Mouse (Mus musculus) lung, embryonic 15.5 days (tissue): ENCODE data around the gene Cotl1. TPM values are rescaled to one million over a fixed set of nuclear protein-coding genes. Genes with fewer than 3 reads are reported as not detected.
"Not testable (repeated sequence)": the region's sequence is repeated elsewhere in the genome, so short reads cannot be mapped to it uniquely, and the experiment has no call there.

Source experiments
- ATAC-seq: fragments of 200-750 bp; cut with Nextera tagmentation; 2 replicates; pipeline ENCODE4 v1.8.0; 2017; ENCODE audit warnings: moderate number of reproducible peaks, borderline replicate concordance; ENCODE audit not compliant: low FRiP score, low TSS enrichment; ENCODE audit errors: extremely low read depth
- H3K27ac ChIP-seq: fragments of 300-500 bp; sonication (generic); 2 replicates; pipeline ENCODE4 v1.5.1; 2015; ENCODE audit warnings: moderate library complexity, mild to moderate bottlenecking, inconsistent platforms
- H3K27me3 ChIP-seq: fragments of 300-500 bp; sonication (generic); 2 replicates; pipeline ENCODE4 v1.6.1; 2015; ENCODE audit warnings: inconsistent platforms
- H3K36me3 ChIP-seq: fragments of 300-500 bp; sonication (generic); 2 replicates; pipeline ENCODE4 v1.6.1; 2015; ENCODE audit warnings: inconsistent platforms
- H3K4me1 ChIP-seq: fragments of 300-500 bp; sonication (generic); 2 replicates; pipeline ENCODE4 v1.6.1; 2015; ENCODE audit warnings: inconsistent platforms
- H3K4me2 ChIP-seq: fragments of 300-500 bp; sonication (generic); 2 replicates; pipeline ENCODE4 v1.6.1; 2015; ENCODE audit warnings: inconsistent platforms, mild to moderate bottlenecking, moderate library complexity
- H3K4me3 ChIP-seq: fragments of 300-500 bp; sonication (generic); 2 replicates; pipeline ENCODE4 v1.5.1; 2015; ENCODE audit warnings: mild to moderate bottlenecking, inconsistent platforms
- H3K9ac ChIP-seq: fragments of 300-500 bp; sonication (generic); 2 replicates; pipeline ENCODE4 v1.6.1; 2015; ENCODE audit warnings: inconsistent platforms
- H3K9me3 ChIP-seq: fragments of 300-500 bp; sonication (generic); 2 replicates; pipeline ENCODE4 v1.6.1; 2016; ENCODE audit warnings: inconsistent platforms
- WGBS: fragments of 180-500 bp; shearing (Covaris S2); methylation state at CpG from one replicate; pipeline ENCODE4 v1.1.7; 2015; 5-methylcytosine and 5-hydroxymethylcytosine counted together
- polyA plus RNA-seq: library from polyadenylated mRNA; unstranded; fragments of >200 nt; fragmentation: Nextera tagmentation; extraction: Ambion mirVana; gene quantifications from 2 replicates; pipeline ENCODE4 v1.2.1, GENCODE M21; 2015

The Cotl1 gene
- polyA plus RNA-seq, 1 experiment from 2014 or later: 65.8 TPM

- no peak for ATAC-seq
- H3K4me3 ChIP-seq: no peak overlapping the region
- no peaks in the 10 kb centered on the region for H3K36me3 ChIP-seq
- no peak overlapping the region for H3K4me2 ChIP-seq
- peaks cover 8% of the 10 kb centered on the region for H3K4me1 ChIP-seq
- H3K9ac ChIP-seq: no peak overlapping the region
- no peaks in the 10 kb centered on the region for H3K9me3 ChIP-seq
- 68% methylated on average over 6 of the region's 6 CpGs for WGBS
- H3K27me3 ChIP-seq: no peaks in the 10 kb centered on the region; the same call in 1 of the 2 replicates
- no peak overlapping the region for H3K27ac ChIP-seq
Observed at GRCm38 (mm10) chr8:119857767-119858166, 17.4 kb upstream of the Cotl1 start.

GRCm38 (mm10) chr8:119855656-119856055, 15.3 kb upstream of the Cotl1 start:
- no peaks in the 10 kb centered on the region; the same call in 1 of the 2 replicates for H3K27me3 ChIP-seq
- H3K36me3 ChIP-seq: no peaks in the 10 kb centered on the region
- no peak for ATAC-seq
- H3K4me2 ChIP-seq: no peak overlapping the region
- H3K9me3 ChIP-seq: no peaks in the 10 kb centered on the region
- 64% methylated on average over 5 of the region's 5 CpGs for WGBS
- no peak overlapping the region for H3K27ac ChIP-seq
- no peak overlapping the region for H3K4me3 ChIP-seq
- H3K4me1 ChIP-seq: no peaks in the 10 kb centered on the region
- no peak overlapping the region for H3K9ac ChIP-seq

DNA sequence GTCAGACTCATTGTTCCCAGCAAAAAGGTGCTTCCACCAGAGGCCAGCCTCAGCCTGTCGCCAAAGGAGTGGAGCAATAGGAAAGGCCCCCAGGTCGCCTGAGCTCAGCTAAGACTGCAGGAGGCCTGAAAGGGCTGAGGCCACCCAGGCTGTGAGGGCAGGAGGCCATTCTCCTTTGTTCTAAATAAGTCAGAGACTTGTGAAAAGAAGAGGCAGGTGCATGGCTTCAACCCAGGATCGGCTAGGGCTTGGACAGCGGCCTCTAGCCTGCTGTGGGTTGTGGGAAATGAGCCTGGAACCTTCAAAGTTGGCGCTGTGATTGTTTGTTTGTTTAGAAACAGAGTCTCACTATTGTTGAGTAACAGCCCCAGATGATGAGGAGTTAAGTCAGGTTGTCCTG, 13.7 kb upstream of the Cotl1 start:
- H3K4me2 ChIP-seq: no peak overlapping the region

GRCm38 (mm10) chr8:119853521-119853920, 13.2 kb upstream of the Cotl1 start:
- no peak for ATAC-seq
- no peak overlapping the region for H3K4me2 ChIP-seq
- no peaks in the 10 kb centered on the region for H3K9me3 ChIP-seq
- no peak overlapping the region for H3K4me3 ChIP-seq
- no peaks in the 10 kb centered on the region for H3K36me3 ChIP-seq
- no peak overlapping the region for H3K9ac ChIP-seq
- H3K27me3 ChIP-seq: no peaks in the 10 kb centered on the region
- no peaks in the 10 kb centered on the region for H3K4me1 ChIP-seq
- 68% methylated on average over 8 of the region's 8 CpGs for WGBS
- H3K27ac ChIP-seq: no peak overlapping the region

More for the DNA sequence above, 13.7 kb upstream of the Cotl1 start:
- H3K27ac ChIP-seq: no peak overlapping the region
- no peak for ATAC-seq
- no peak overlapping the region for H3K4me3 ChIP-seq
- H3K27me3 ChIP-seq: no peaks in the 10 kb centered on the region
- 47% methylated on average over 5 of the region's 5 CpGs for WGBS
- H3K4me1 ChIP-seq: no peaks in the 10 kb centered on the region
- no peak overlapping the region for H3K9ac ChIP-seq
- H3K36me3 ChIP-seq: no peaks in the 10 kb centered on the region
- H3K9me3 ChIP-seq: no peaks in the 10 kb centered on the region

GRCm38 (mm10) chr8:119847232-119847922, 7.0 kb upstream of the Cotl1 start:
- Histone ChIP-seq H3K4me1 (peaks cover 7% of the 10 kb centered on the region), H3K4me2 (0 out of 2 replicates have a peak overlapping the region, but pooled peaks have one; percentile 12), H3K9me3 (no peaks in the 10 kb centered on the region), H3K27ac (peak overlapping the region; percentile 50; the same call in 1 of the 2 replicates), H3K36me3 (no peaks in the 10 kb centered on the region), H3K4me3 (no peak overlapping the region), H3K9ac (no peak overlapping the region), H3K27me3 (no peaks in the 10 kb centered on the region; the same call in 1 of the 2 replicates)
- WGBS: 60% methylated on average over 16 of the region's 16 CpGs
- ATAC-seq: peak; percentile 37; the same call in 1 of the 2 replicates

GRCm38 (mm10) chr8:119845741-119846140, 5.4 kb upstream of the Cotl1 start:
- H3K9ac ChIP-seq, H3K36me3 ChIP-seq, H3K4me2 ChIP-seq, H3K4me3 ChIP-seq, H3K9me3 ChIP-seq, H3K27ac ChIP-seq, ATAC-seq, H3K27me3 ChIP-seq: not testable (repeated sequence)
- 71% methylated on average over 7 of the region's 7 CpGs for WGBS
- H3K4me1 ChIP-seq: peaks cover 12% of the 10 kb centered on the region

DNA sequence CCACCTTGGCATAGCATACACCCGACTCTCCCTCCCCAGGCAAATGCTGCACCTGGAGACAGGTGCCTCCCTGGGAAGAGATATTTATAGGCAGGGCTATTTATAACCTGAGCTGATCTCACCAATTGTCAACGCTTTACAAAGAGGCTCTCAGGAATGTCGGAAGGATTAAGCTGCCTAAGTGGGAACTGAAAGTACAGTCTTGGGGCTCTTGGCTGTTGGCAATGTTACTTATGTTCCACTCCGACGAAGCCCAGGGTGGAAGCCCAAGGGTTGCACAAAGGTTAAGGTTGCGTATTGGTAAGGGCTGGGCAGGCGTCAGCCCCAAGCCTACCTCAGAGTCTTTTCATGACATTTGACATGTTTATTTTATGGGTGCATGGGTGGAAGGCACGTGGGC, 4.2 kb upstream of the Cotl1 start:
- Histone ChIP-seq H3K4me1 (peaks cover 17% of the 10 kb centered on the region), H3K9ac (no peak overlapping the region), H3K27me3 (no peaks in the 10 kb centered on the region; the same call in 1 of the 2 replicates), H3K9me3 (no peaks in the 10 kb centered on the region), H3K4me3 (no peak overlapping the region), H3K4me2 (peak overlapping the region; percentile 3; the same call in 1 of the 2 replicates), H3K36me3 (no peaks in the 10 kb centered on the region), H3K27ac (peak overlapping the region; percentile 37; the same call in 1 of the 2 replicates)
- 19% methylated on average over 8 of the region's 8 CpGs for WGBS
- no peak for ATAC-seq

GRCm38 (mm10) chr8:119843444-119843843, 3.1 kb upstream of the Cotl1 start:
- no peak overlapping the region for H3K4me2 ChIP-seq
- no peaks in the 10 kb centered on the region for H3K36me3 ChIP-seq
- H3K9me3 ChIP-seq: no peaks in the 10 kb centered on the region
- no peak overlapping the region for H3K27ac ChIP-seq
- ATAC-seq: no peak
- H3K27me3 ChIP-seq: no peaks in the 10 kb centered on the region; the same call in 1 of the 2 replicates
- H3K9ac ChIP-seq: no peak overlapping the region
- WGBS: 2% methylated on average over 4 of the region's 4 CpGs
- peaks cover 28% of the 10 kb centered on the region for H3K4me1 ChIP-seq
- H3K4me3 ChIP-seq: no peak overlapping the region

GRCm38 (mm10) chr8:119840905-119841411, 614 bp upstream of the Cotl1 start:
- H3K9ac ChIP-seq: peak overlapping the region; percentile 38; the same call in 1 of the 2 replicates
- peak overlapping the region; percentile 30 for H3K27ac ChIP-seq
- H3K4me1 ChIP-seq: peaks cover 37% of the 10 kb centered on the region
- H3K27me3 ChIP-seq: no peaks in the 10 kb centered on the region; the same call in 1 of the 2 replicates
- no peaks in the 10 kb centered on the region for H3K9me3 ChIP-seq
- H3K36me3 ChIP-seq: no peaks in the 10 kb centered on the region
- H3K4me2 ChIP-seq: peak overlapping the region; percentile 89
- WGBS: 10% methylated on average over 8 of the region's 8 CpGs
- peak overlapping the region; percentile 59 for H3K4me3 ChIP-seq
- peak; percentile 23; the same call in 1 of the 2 replicates for ATAC-seq

- Histone ChIP-seq H3K9me3 (no peaks in the 10 kb centered on the region), H3K9ac (peak overlapping the region; percentile 69), H3K27me3 (no peaks in the 10 kb centered on the region), H3K4me1 (peaks cover 34% of the 10 kb centered on the region), H3K27ac (peak overlapping the region; percentile 24; the same call in 1 of the 2 replicates), H3K4me2 (peak overlapping the region; percentile 89), H3K36me3 (no peaks in the 10 kb centered on the region), H3K4me3 (peak overlapping the region; percentile 59)
- ATAC-seq: peak; percentile 23; the same call in 1 of the 2 replicates
- 15% methylated on average over 14 of the region's 14 CpGs for WGBS
Observed at GRCm38 (mm10) chr8:119839419-119840021, 824 bp downstream of the Cotl1 start.

- Histone ChIP-seq H3K4me3 (peak overlapping the region; percentile 59), H3K9me3 (no peaks in the 10 kb centered on the region), H3K9ac (peak overlapping the region; percentile 69; the same call in 1 of the 2 replicates), H3K4me1 (peaks cover 34% of the 10 kb centered on the region), H3K36me3 (no peaks in the 10 kb centered on the region), H3K4me2 (peak overlapping the region; percentile 89), H3K27ac (0 out of 2 replicates have a peak overlapping the region, but pooled peaks have one; percentile 24), H3K27me3 (no peaks in the 10 kb centered on the region)
- no peak for ATAC-seq
- 70% methylated on average over 4 of the region's 4 CpGs for WGBS
Observed at GRCm38 (mm10) chr8:119838983-119839340, 1.4 kb downstream of the Cotl1 start.
